Mouse (Mus musculus) liver, adult 2 months (tissue): ENCODE data around the gene Arid3b.

Source experiments
- CTCF ChIP-seq: fragments of 200-500 bp; IDR thresholded peaks from 2 replicates; pipeline ENCODE4 v1.5.1; 2011; ENCODE audit warnings: low read depth, low read length, control low read depth
- POLR2A ChIP-seq: fragments of 200-500 bp; IDR thresholded peaks from 2 replicates; pipeline ENCODE4 v1.6.1; 2011; ENCODE audit warnings: low read length, control low read depth; ENCODE audit not compliant: insufficient read depth; ENCODE audit errors: extremely low read depth

- TF ChIP-seq POLR2A = peak; percentile 58; the same call in 1 of the 2 replicates
- no peak for TF ChIP-seq CTCF
Measured at GRCm38 (mm10) chr9:57836581-57837170, at the start of gene Arid3b.
